Mouse (Mus musculus) myocyte (in vitro differentiated cells): ENCODE measurements at regions not wholly inside any gene's neighbourhood (a gene's known extent, or its start where the extent isn't known, plus 50 kb on each side); places are given as distances from the start of the nearest gene placed in this dataset.

Experiments used
- H3K27me3 ChIP-seq: one replicate; pipeline ENCODE4 v1.6.1; 2011; ENCODE audit not compliant: control insufficient read depth, insufficient read depth, insufficient read length
- H3K36me3 ChIP-seq: one replicate; pipeline ENCODE4 v1.6.1; 2011; ENCODE audit not compliant: control insufficient read depth, insufficient read depth
- H3K4me2 ChIP-seq: one replicate; pipeline ENCODE4 v1.6.1; 2011; ENCODE audit warnings: low read depth, control low read depth
- H3K4me3 ChIP-seq: one replicate; pipeline ENCODE4 v1.5.1; 2011; ENCODE audit warnings: mild to moderate bottlenecking, control low read depth, moderate library complexity
- H3K79me2 ChIP-seq: one replicate; pipeline ENCODE4 v1.6.1; 2011; ENCODE audit not compliant: control insufficient read depth, insufficient read depth
- H3ac ChIP-seq: one replicate; pipeline ENCODE4 v1.6.1; 2011; ENCODE audit not compliant: control insufficient read depth, insufficient read length
- CEBPB ChIP-seq: IDR thresholded peaks from 2 replicates; pipeline ENCODE4 v1.6.1; 2011; ENCODE audit warnings: mild to moderate bottlenecking, moderate library complexity; ENCODE audit not compliant: poor library complexity, insufficient read depth, severe bottlenecking
- E2F4 ChIP-seq: IDR thresholded peaks from one replicate; pipeline ENCODE4 v1.6.1; 2011; ENCODE audit warnings: mild to moderate bottlenecking, control low read depth, moderate library complexity; ENCODE audit not compliant: insufficient read depth
- MAX ChIP-seq: IDR thresholded peaks from one replicate; pipeline ENCODE4 v1.6.1; 2011; ENCODE audit warnings: low read depth, mild to moderate bottlenecking, control low read depth
- MYOD1 ChIP-seq, 3 experiments: IDR thresholded peaks; one replicate each; pipeline ENCODE4 v1.6.1; 2011; ENCODE audit warnings: control low read depth in 2 of 3, low read depth in 2 of 3, mild to moderate bottlenecking in 2 of 3, moderate library complexity in 1 of 3; ENCODE audit not compliant: insufficient read length in 2 of 3, control insufficient read depth in 1 of 3
- MYOG ChIP-seq, 3 experiments: IDR thresholded peaks; one replicate each; pipeline ENCODE4 v1.6.1; 2011; ENCODE audit warnings: control low read depth in 2 of 3, low read depth in 2 of 3, mild to moderate bottlenecking in 2 of 3; ENCODE audit not compliant: insufficient read length in 2 of 3, control insufficient read depth in 1 of 3, insufficient read depth in 1 of 3
- POLR2A ChIP-seq: IDR thresholded peaks from one replicate; pipeline ENCODE4 v1.6.1; 2011; ENCODE audit warnings: low read depth, mild to moderate bottlenecking, control low read depth, moderate library complexity; ENCODE audit not compliant: insufficient read length
- POLR2AphosphoS2 ChIP-seq: IDR thresholded peaks from one replicate; pipeline ENCODE4 v1.6.1; 2011; ENCODE audit warnings: low read depth, control low read depth; ENCODE audit not compliant: insufficient read length
- REST ChIP-seq: IDR thresholded peaks from one replicate; pipeline ENCODE4 v1.6.1; 2011; ENCODE audit warnings: mild to moderate bottlenecking, control low read depth, moderate library complexity; ENCODE audit not compliant: insufficient read depth, insufficient read length
- SRF ChIP-seq: IDR thresholded peaks from one replicate; pipeline ENCODE4 v1.6.1; 2011; ENCODE audit warnings: low read depth; ENCODE audit not compliant: control insufficient read depth, insufficient read length
- TCF12 ChIP-seq: IDR thresholded peaks from one replicate; pipeline ENCODE4 v1.6.1; 2011; ENCODE audit warnings: mild to moderate bottlenecking, control low read depth; ENCODE audit not compliant: poor library complexity, insufficient read depth, severe bottlenecking
- TCF3 ChIP-seq: IDR thresholded peaks from one replicate; pipeline ENCODE4 v1.6.1; 2011; ENCODE audit warnings: low read depth, control low read depth; ENCODE audit not compliant: insufficient read length
- USF1 ChIP-seq: IDR thresholded peaks from one replicate; pipeline ENCODE4 v1.6.1; 2011; ENCODE audit warnings: low read depth, mild to moderate bottlenecking, control low read depth, moderate library complexity

GRCm38 (mm10) chrX:10984894-10985293 is 270.1 kb downstream of the Mid1ip1 start:
- no peak overlapping the region for H3ac ChIP-seq
- H3K4me2 ChIP-seq: no peak overlapping the region
- H3K36me3 ChIP-seq: no peaks in the 10 kb centered on the region
- no peaks in the 10 kb centered on the region for H3K79me2 ChIP-seq
- TF ChIP-seq E2F4 (no peak), TCF12 (no peak), MYOD1 (IDR thresholded peaks at IDR 0.05; ENCODE audit: control insufficient read depth in 1 of 3, insufficient read length in 2 of 3, low read depth in 2 of 3) (no peak), POLR2AphosphoS2 (no peak), USF1 (no peak), CEBPB (0 out of 2 replicates have a peak, but pooled peaks have one; percentile 21)
- H3K4me3 ChIP-seq: no peak overlapping the region
- H3K27me3 ChIP-seq: no peaks in the 10 kb centered on the region

- no peaks in the 10 kb centered on the region for H3K36me3 ChIP-seq
- H3ac ChIP-seq: no peak overlapping the region
- H3K4me3 ChIP-seq: no peak overlapping the region
- no peaks in the 10 kb centered on the region for H3K79me2 ChIP-seq
- H3K4me2 ChIP-seq: no peak overlapping the region
- TF ChIP-seq MYOG (IDR thresholded peaks at IDR 0.05; ENCODE audit: control insufficient read depth in 1 of 3, insufficient read depth in 1 of 3, insufficient read length in 2 of 3, low read depth in 2 of 3) (no peak), POLR2AphosphoS2 (no peak), POLR2A (no peak), MYOD1 (IDR thresholded peaks at IDR 0.05; ENCODE audit: control insufficient read depth in 1 of 3, insufficient read length in 2 of 3, low read depth in 2 of 3) (no peak), E2F4 (no peak), REST (no peak), SRF (no peak)
- no peaks in the 10 kb centered on the region for H3K27me3 ChIP-seq
Observed at GRCm38 (mm10) chrX:10991871-10992210, 277.0 kb downstream of the Mid1ip1 start.

DNA sequence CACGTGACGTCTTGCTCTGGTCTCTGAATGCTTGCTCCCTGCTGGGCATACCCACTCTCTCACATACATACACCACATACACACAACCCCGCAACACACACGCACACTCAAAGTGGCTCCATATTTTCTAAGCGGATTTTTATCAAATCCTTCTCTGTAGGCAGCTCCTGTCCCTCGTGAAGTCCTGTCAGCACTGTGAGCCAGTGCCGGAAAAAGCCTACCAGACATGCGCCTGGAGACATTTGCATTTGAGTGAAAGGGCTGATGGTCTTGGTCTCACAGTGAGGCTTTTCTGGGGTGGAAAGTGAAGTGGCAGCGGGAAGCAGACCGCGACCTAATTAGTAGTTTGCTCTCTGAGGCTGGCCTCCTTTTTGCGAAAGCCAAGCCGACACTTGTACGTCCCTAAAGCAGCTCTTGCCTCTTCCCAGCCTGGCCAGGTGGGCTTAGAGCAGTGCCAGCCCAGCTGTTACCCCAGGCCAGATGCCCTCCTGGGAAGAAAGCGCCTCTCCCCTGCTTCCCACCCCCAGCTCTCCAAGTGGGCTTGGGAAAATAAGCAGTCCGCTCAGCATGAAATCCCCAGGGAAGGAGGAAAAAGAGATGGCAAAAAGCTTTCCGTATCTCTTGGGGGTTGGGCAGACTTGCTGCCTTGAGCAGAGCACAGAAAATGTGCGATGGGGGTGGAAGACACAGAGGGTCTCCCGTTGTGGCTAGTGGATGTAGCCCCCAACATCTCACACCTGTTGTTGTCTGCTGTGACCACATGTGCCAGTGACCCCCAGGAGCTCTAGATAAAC is 277.6 kb downstream of the Mid1ip1 start:
- Histone ChIP-seq H3K79me2 (no peaks in the 10 kb centered on the region), H3K36me3 (no peaks in the 10 kb centered on the region), H3K4me3 (no peak overlapping the region), H3ac (no peak overlapping the region), H3K4me2 (no peak overlapping the region), H3K27me3 (no peaks in the 10 kb centered on the region)
- TF ChIP-seq MYOG (IDR thresholded peaks at IDR 0.05; ENCODE audit: control insufficient read depth in 1 of 3, insufficient read depth in 1 of 3, insufficient read length in 2 of 3, low read depth in 2 of 3): no peak
- TF ChIP-seq E2F4: no peak
- TF ChIP-seq REST: no peak
- no peak for TF ChIP-seq POLR2AphosphoS2
- no peak for TF ChIP-seq USF1
- TF ChIP-seq MYOD1 (IDR thresholded peaks at IDR 0.05; ENCODE audit: control insufficient read depth in 1 of 3, insufficient read length in 2 of 3, low read depth in 2 of 3): no peak
- TF ChIP-seq TCF3: no peak
- no peak for TF ChIP-seq CEBPB
- no peak for TF ChIP-seq SRF
- TF ChIP-seq TCF12: no peak
- no peak for TF ChIP-seq MAX
- no peak for TF ChIP-seq POLR2A

DNA sequence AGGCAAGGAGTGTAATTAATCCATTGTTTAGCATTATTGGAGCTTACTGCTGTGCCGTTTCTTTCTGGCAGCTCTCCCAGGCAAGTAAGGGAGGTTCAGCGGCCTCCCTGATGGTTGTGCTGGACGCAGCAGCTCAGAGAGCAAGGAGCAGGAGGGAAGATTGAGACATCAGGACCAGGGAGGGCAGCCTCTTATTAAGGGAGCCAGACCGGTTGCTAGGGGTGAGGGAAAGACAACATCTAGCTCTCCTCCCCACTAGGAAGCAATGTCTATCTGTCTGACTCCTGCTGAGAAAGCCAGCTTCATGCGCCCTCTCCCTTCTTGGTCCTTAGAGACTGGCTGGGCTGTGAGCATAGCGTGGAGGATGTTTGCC is 278.2 kb downstream of the Mid1ip1 start:
- no peaks in the 10 kb centered on the region for H3K36me3 ChIP-seq
- H3K27me3 ChIP-seq: no peaks in the 10 kb centered on the region
- TF ChIP-seq E2F4 (no peak), CEBPB (no peak), MAX (no peak)
- no peaks in the 10 kb centered on the region for H3K79me2 ChIP-seq
- no peak overlapping the region for H3K4me3 ChIP-seq
- H3ac ChIP-seq: no peak overlapping the region
- no peak overlapping the region for H3K4me2 ChIP-seq

DNA sequence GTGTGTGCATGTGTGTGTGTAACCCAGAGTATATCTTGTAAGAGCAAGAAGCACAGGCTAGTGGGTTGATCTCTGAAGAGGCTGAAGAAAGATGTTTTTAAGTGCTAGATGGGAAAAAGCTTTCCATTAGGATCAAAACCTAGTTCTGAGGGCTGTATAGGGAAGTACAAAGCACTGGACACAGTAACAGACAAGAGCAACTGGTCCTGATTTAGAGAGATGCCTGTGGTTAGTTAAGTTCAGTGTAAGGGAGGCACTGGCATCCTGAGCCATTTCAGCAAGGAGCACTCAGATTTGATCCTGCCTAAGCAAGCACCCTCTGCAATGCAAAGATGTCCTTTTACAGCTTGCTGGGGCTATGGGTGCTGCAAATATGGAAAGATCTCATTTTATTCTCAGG is 280.1 kb downstream of the Mid1ip1 start:
- H3K4me3 ChIP-seq: no peak overlapping the region
- H3K36me3 ChIP-seq: no peaks in the 10 kb centered on the region
- H3ac ChIP-seq: no peak overlapping the region
- peak overlapping the region; percentile 49 for H3K4me2 ChIP-seq
- H3K79me2 ChIP-seq: no peaks in the 10 kb centered on the region
- no peaks in the 10 kb centered on the region for H3K27me3 ChIP-seq
- TF ChIP-seq SRF (no peak), POLR2AphosphoS2 (no peak), REST (no peak), MAX (no peak), MYOD1 (IDR thresholded peaks at IDR 0.05; ENCODE audit: control insufficient read depth in 1 of 3, insufficient read length in 2 of 3, low read depth in 2 of 3) (peak; percentile 43 to 85 (median 64)), E2F4 (no peak)
